Mouse (Mus musculus) kidney, adult 2 months (tissue): ENCODE measurements at regions not wholly inside any gene's neighbourhood (a gene's known extent, or its start where the extent isn't known, plus 50 kb on each side); places are given as distances from the start of the nearest gene placed in this dataset.
"Not testable (repeated sequence)": the region's sequence is repeated elsewhere in the genome, so short reads cannot be mapped to it uniquely, and the experiment has no call there.

Source experiments
- DNase-seq: peaks from one replicate; pipeline ENCODE4 v3.0.0; 2021
- H3K27ac ChIP-seq: fragments of 200-500 bp; 2 replicates; pipeline ENCODE4 v1.5.1; 2012; ENCODE audit warnings: low read depth, low read length, control low read depth, inconsistent platforms; ENCODE audit not compliant: insufficient read depth
- H3K27me3 ChIP-seq: fragments of 200-500 bp; replicated peaks from 2 replicates; pipeline ENCODE4 v1.6.1; 2012; ENCODE audit warnings: mild to moderate bottlenecking, moderate library complexity, low read length, inconsistent platforms; ENCODE audit not compliant: control insufficient read depth, insufficient read depth
- H3K36me3 ChIP-seq: fragments of 200-500 bp; 2 replicates; pipeline ENCODE4 v1.6.1; 2012; ENCODE audit warnings: mild to moderate bottlenecking, moderate library complexity, low read length, inconsistent platforms; ENCODE audit not compliant: control insufficient read depth, insufficient read depth
- H3K4me1 ChIP-seq: fragments of 200-500 bp; 2 replicates; pipeline ENCODE4 v1.6.1; 2011; ENCODE audit warnings: low read length; ENCODE audit not compliant: control insufficient read depth, insufficient read depth
- H3K4me3 ChIP-seq: fragments of 200-500 bp; 2 replicates; pipeline ENCODE4 v1.5.1; 2011; ENCODE audit warnings: mild to moderate bottlenecking, low read depth, low read length, control low read depth; ENCODE audit not compliant: insufficient read depth
- CTCF ChIP-seq: fragments of 200-500 bp; conservative IDR thresholded peaks from 2 replicates; pipeline ENCODE4 v1.5.1; 2011; ENCODE audit warnings: low read depth, mild to moderate bottlenecking, control low read depth, low read length, moderate library complexity, mixed read lengths; ENCODE audit not compliant: insufficient read depth, insufficient read length
- POLR2A ChIP-seq: fragments of 200-500 bp; IDR thresholded peaks from one replicate; pipeline ENCODE4 v1.6.1; 2011; ENCODE audit warnings: low read depth, low read length, control low read depth
- WGBS: fragments of 180-500 bp; shearing (Covaris S2); methylation state at CpG from one replicate; pipeline ENCODE4 v1.1.7; 2018; 5-methylcytosine and 5-hydroxymethylcytosine counted together

DNA sequence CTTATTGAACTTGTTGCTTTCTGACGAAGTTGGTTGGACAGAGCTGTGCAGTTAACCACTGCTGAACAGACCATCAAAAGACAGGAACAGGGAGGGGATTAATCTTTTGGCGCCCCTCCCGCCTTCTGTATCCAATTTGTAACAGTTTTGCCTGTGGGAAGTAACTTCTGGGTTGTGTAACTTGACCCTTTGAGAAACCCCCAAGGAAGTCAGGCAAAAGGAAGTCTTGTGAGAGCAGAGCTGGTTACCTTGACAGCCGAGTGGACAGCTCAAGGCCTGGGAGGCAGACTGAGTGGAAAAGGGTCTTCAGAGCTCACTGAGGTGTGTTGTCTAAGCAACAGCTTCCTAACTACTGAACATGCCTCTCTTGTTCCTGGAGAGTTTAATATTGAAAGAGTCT, 75.8 kb upstream of the Hao2 start:
- no peaks in the 10 kb centered on the region for H3K4me1 ChIP-seq
- no peak for TF ChIP-seq POLR2A
- TF ChIP-seq CTCF = no peak
- H3K36me3 ChIP-seq = no peaks in the 10 kb centered on the region
- H3K4me3 ChIP-seq = no peak overlapping the region
- H3K27ac ChIP-seq = no peak overlapping the region
- H3K27me3 ChIP-seq = no peaks in the 10 kb centered on the region
- DNase-seq = no peak
- 41% methylated on average over 4 of the region's 4 CpGs for WGBS

DNA sequence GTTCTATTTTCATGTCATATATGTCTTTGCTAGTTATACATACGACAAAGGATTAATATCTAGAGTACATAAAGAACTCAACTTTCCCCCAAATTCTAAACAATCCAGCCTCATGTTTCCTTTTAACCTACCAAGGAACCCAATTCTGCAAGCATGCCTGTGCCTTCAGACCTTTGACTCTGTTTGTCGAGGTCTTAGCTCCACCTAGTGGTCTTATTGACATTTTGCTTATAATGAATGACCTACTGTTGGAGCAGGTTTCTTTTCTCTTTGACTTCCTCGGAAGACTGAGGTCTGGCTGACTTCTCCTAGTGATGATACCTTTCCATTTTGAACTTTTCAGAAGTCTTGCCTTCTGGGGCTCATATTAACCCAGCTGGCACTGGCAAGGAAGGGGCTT, 82.7 kb upstream of the Hao2 start:
- DNase-seq = peak; percentile 80
- 3% methylated on average over 3 of the region's 3 CpGs for WGBS

DNA sequence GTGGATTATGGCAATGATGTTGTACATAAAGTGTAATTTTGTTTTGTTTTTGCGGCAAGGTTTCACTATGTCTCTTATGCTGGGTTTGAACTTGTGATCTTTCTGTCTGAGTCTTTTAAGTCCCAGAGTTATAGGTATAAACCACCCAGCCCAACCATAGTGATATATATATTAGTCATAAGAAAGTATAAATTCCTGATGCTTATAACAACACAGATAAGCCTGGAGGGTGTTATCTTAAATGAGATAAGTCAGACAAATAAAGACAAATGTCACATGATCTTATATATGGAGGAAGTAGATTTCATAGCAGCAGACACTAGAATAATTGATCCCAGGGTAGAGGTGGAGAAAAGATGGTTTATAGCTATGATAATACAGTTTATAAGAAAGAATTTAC, 89.7 kb upstream of the Hao2 start:
- DNase-seq = no peak
- Histone ChIP-seq H3K27ac (no peak overlapping the region), H3K27me3 (no peaks in the 10 kb centered on the region), H3K4me3 (no peak overlapping the region), H3K4me1 (no peaks in the 10 kb centered on the region), H3K36me3 (no peaks in the 10 kb centered on the region)
- 100% methylated on average over 1 of the region's 1 CpGs for WGBS
- TF ChIP-seq CTCF = no peak
- TF ChIP-seq POLR2A = no peak

More for the DNA sequence above, 82.7 kb upstream of the Hao2 start:
- Histone ChIP-seq H3K4me3 (no peak overlapping the region), H3K27ac (no peak overlapping the region), H3K27me3 (no peaks in the 10 kb centered on the region), H3K36me3 (no peaks in the 10 kb centered on the region), H3K4me1 (0 out of 2 replicates have a peak, but pooled peaks cover 2% of the 10 kb centered on the region)
- TF ChIP-seq POLR2A (no peak), CTCF (peak; percentile 31; the same call in 1 of the 2 replicates)

DNA sequence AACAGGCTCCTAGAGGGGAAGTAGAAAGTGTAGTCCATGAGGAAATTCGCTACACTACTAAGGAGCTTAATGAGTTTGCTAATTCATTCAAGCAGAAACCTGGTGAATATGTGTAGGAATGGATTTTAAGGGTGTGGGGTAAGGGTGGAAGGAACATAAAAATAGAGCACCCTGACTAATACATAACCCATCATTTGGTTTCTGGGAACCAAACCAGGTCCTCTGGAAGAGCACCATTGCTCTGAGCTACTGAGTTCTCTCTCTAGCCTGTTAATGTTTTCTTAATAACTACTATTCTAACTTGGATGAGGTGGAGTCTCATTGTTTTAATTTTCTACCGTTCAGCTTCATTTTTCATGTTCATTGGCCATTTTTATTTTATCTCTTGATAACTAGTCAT, 94.2 kb upstream of the Hao2 start:
- not testable (repeated sequence) for H3K27me3 ChIP-seq, H3K27ac ChIP-seq, H3K4me3 ChIP-seq, H3K36me3 ChIP-seq, H3K4me1 ChIP-seq
- peak; percentile 67 for DNase-seq
- 36% methylated on average over 2 of the region's 2 CpGs for WGBS

DNA sequence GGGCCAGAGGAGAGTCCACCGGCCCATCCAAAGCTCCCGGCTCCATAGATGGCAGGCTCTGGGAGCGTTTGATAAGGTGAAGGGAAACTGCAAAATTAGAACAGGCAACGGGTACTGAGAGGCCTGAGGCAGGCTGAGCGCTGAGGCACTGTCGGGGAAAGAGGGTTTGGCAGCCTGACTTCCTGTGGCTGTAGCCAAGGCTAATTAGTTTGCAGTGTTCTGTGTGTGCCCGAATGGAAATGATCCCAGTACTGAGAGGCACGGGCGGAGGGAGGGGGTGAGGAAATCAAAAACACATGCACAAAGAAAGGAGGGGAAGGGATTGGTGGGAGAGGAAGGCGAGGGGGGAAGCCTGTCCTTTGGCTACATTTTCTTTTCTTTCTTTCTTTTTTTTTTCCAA, 97.8 kb upstream of the Hao2 start:
- DNase-seq = peak; percentile 69
- H3K4me3 ChIP-seq = no peak overlapping the region
- TF ChIP-seq CTCF (no peak), POLR2A (no peak)
- 15% methylated on average over 10 of the region's 10 CpGs for WGBS
- 0 out of 2 replicates have a peak, but pooled peaks cover 3% of the 10 kb centered on the region for H3K4me1 ChIP-seq
- no peaks in the 10 kb centered on the region for H3K27me3 ChIP-seq
- no peaks in the 10 kb centered on the region for H3K36me3 ChIP-seq
- no peak overlapping the region for H3K27ac ChIP-seq

DNA sequence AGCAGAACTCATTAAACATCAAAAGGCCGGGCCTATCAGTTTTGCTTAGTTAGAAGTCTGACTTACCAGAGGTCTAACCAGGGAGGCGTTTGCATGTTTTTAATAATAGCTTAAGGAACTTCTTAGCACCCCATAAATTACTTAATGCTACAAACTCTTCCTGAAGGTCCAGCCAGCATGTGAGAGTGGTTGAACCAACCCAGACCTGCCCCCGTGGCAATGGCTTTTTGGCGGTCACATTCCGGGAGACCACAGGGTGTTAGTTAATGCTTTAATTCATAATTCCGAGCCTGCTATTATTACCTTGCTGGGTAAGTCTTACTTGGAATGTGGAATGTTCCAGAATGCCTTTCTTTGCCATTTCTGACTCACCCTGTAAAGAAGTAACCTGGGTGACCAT, 98.2 kb upstream of the Hao2 start:
- peak; percentile 19 for DNase-seq
- TF ChIP-seq POLR2A (no peak), CTCF (no peak)
- 43% methylated on average over 6 of the region's 6 CpGs for WGBS

DNA sequence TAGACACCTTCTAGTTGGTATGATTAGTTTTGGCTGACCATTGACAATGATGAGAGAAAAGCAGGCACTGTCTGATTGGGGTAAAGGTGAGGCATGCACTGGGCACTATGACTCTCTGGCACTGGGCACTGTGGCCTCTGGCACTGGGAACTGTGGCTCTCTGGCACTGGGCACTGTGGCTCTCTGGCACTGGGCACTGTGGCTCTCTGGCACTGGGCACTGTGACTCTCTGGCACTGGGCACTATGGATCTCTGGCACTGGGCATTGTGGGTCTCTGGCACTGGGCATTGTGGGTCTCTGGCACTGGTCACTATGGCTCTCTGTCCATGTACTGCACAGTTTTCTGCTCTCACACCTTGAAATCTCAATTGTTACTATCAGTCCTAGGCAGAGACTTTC, 101.0 kb upstream of the Hao2 start:
- Histone ChIP-seq H3K4me1 (no peaks in the 10 kb centered on the region), H3K27ac (no peak overlapping the region), H3K27me3 (no peaks in the 10 kb centered on the region), H3K36me3 (no peaks in the 10 kb centered on the region), H3K4me3 (no peak overlapping the region)
- TF ChIP-seq POLR2A (no peak), CTCF (no peak)
- DNase-seq = peak; percentile 31

More for the DNA sequence above, 98.2 kb upstream of the Hao2 start:
- H3K36me3 ChIP-seq = no peaks in the 10 kb centered on the region
- no peaks in the 10 kb centered on the region for H3K27me3 ChIP-seq
- no peak overlapping the region for H3K4me3 ChIP-seq
- no peak overlapping the region for H3K27ac ChIP-seq
- 0 out of 2 replicates have a peak, but pooled peaks cover 3% of the 10 kb centered on the region for H3K4me1 ChIP-seq

DNA sequence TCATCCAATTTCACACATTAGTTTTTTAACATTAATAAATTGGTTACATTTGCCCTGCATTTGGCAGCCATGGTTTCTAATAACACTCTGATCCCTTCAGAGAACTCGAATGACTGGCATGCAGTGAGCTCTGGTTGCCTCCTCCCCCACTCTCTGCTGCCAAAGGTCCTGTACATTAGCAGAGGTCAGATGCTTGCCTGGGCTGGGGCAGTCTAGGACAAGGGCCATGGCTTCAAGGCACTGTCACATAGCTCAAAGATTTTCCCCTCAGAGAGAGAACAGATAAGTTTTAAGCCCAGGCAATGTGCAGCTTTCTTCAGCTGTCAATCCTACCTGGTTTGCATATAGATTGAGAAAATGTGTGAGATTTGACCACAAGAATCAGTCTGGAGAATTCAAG, 110.2 kb upstream of the Wars2 start:
- no peak for DNase-seq
- TF ChIP-seq CTCF (no peak), POLR2A (no peak)
- no peaks in the 10 kb centered on the region for H3K27me3 ChIP-seq
- H3K36me3 ChIP-seq = no peaks in the 10 kb centered on the region
- 16% methylated on average over 1 of the region's 1 CpGs for WGBS
- no peaks in the 10 kb centered on the region for H3K4me1 ChIP-seq
- H3K27ac ChIP-seq = no peak overlapping the region
- no peak overlapping the region for H3K4me3 ChIP-seq

DNA sequence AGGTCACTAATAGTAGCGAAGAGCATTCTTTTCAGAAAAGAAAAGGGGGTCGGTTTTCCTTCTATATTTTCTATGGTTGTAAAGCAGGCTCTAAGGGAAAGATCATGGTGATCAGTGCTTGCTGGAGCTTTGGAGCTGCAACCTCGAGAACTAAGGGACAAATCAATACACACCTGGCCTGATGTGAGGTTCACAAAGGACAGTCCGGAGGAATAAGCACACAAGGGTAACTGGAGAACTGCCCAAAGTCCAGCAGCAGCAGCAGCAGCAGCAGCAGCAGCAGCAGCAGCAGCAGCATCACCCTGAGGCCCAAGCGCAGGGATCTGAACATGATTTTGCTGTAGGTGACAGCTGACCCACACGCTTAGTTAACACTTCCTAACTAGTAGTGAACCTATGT, 94.7 kb upstream of the Wars2 start:
- Histone ChIP-seq H3K27me3 (no peaks in the 10 kb centered on the region), H3K4me1 (no peaks in the 10 kb centered on the region), H3K27ac (no peak overlapping the region), H3K36me3 (no peaks in the 10 kb centered on the region), H3K4me3 (no peak overlapping the region)
- no peak for TF ChIP-seq CTCF
- TF ChIP-seq POLR2A = no peak
- WGBS = 66% methylated on average over 6 of the region's 6 CpGs
- DNase-seq = no peak
